Mouse (Mus musculus) neutrophil, adult 5-6 weeks (primary cell): ENCODE data around the gene Pla2g12a. TPM values are rescaled to one million over a fixed set of nuclear protein-coding genes. Genes with fewer than 3 reads are reported as not detected.

Experiments
- ATAC-seq: fragments of 151-379, 151-347 bp; 2 replicates; pipeline ENCODE4 v1.8.0; 2017; ENCODE audit warnings: mild to moderate bottlenecking, moderate TSS enrichment; ENCODE audit not compliant: insufficient number of reproducible peaks, poor library complexity, low FRiP score, severe bottlenecking; ENCODE audit errors: extremely low read depth
- total RNA-seq: library from RNA; stranded (forward); fragments of 200-1000 nt; gene quantifications from 2 replicates; pipeline ENCODE4 v1.2.3, GENCODE M21; 2017

Pla2g12a gene
- total RNA-seq, 1 experiment from 2014 or later = 7.1 TPM

GRCm38 (mm10) chr3:129943813-129944212 lies 65.4 kb downstream of the Pla2g12a start:
- no peak for ATAC-seq

Other genes with a start within 250 kb of the Pla2g12a start
- 2.0 and 2.1 TPM in 2 replicates for gene Egf, start 123.3 kb upstream of the Pla2g12a start, total RNA-seq
- gene Lrit3, start 74.6 kb upstream of the Pla2g12a start, total RNA-seq = not detected in 2 replicates
- gene Rrh, start 56.0 kb upstream of the Pla2g12a start, total RNA-seq = 0.37 and 1.5 TPM in 2 replicates
- 4.1 and 6.3 TPM in 2 replicates for gene Gar1, start 47.2 kb upstream of the Pla2g12a start, total RNA-seq
- not detected in 2 replicates for gene Cfi, start 42.7 kb upstream of the Pla2g12a start, total RNA-seq
- gene Casp6, start 22.8 kb downstream of the Pla2g12a start, total RNA-seq = 11.8 and 15.9 TPM in 2 replicates
- gene Mcub, start 91.6 kb downstream of the Pla2g12a start, total RNA-seq = 4.7 and 4.9 TPM in 2 replicates
- 93.3 and 103 TPM in 2 replicates for gene Sec24b, start 182.9 kb downstream of the Pla2g12a start, total RNA-seq